Mouse (Mus musculus) CH12.LX (cell line): ENCODE data around the gene 1700037C18Rik.

ENCODE experiments used
- CHD2 ChIP-seq: IDR thresholded peaks from 2 replicates; pipeline ENCODE4 v1.6.1; 2011; ENCODE audit warnings: low read length, improper control_type of control experiment
- CTCF ChIP-seq, 2 experiments: IDR thresholded peaks in 1 of 2; conservative IDR thresholded peaks in 1 of 2; 2 replicates each; pipeline ENCODE4 v1.5.1; 2011 to 2012; ENCODE audit warnings: low read depth in 2 of 2, low read length in 2 of 2, improper control_type of control experiment in 1 of 2, inconsistent platforms in 1 of 2, mild to moderate bottlenecking in 1 of 2, moderate library complexity in 1 of 2
- ELF1 ChIP-seq: IDR thresholded peaks from 2 replicates; pipeline ENCODE4 v1.6.1; 2014; ENCODE audit warnings: low read depth, mild to moderate bottlenecking, inconsistent platforms, low read length, improper control_type of control experiment
- EP300 ChIP-seq: IDR thresholded peaks from 2 replicates; pipeline ENCODE4 v1.6.1; 2011; ENCODE audit warnings: low read length, improper control_type of control experiment
- MAFK ChIP-seq: IDR thresholded peaks from 2 replicates; pipeline ENCODE4 v1.6.1; 2011; ENCODE audit warnings: low read length, improper control_type of control experiment; ENCODE audit not compliant: insufficient replicate concordance
- MAZ ChIP-seq: IDR thresholded peaks from 2 replicates; pipeline ENCODE4 v1.6.1; 2012; ENCODE audit warnings: low read depth, mild to moderate bottlenecking, inconsistent platforms, low read length, improper control_type of control experiment, moderate library complexity
- MYC ChIP-seq: IDR thresholded peaks from 2 replicates; pipeline ENCODE4 v1.6.1; 2011; ENCODE audit warnings: low read depth, mild to moderate bottlenecking, improper control_type of control experiment, low read length
- SIN3A ChIP-seq: IDR thresholded peaks from 2 replicates; pipeline ENCODE4 v1.6.1; 2012; ENCODE audit warnings: low read length, improper control_type of control experiment, inconsistent platforms
- ZNF384 ChIP-seq: IDR thresholded peaks from 2 replicates; pipeline ENCODE4 v1.6.1; 2012; ENCODE audit warnings: low read depth, low read length, improper control_type of control experiment, inconsistent platforms

GRCm38 (mm10) chr16:3920756-3921155, 12.3 kb upstream of the 1700037C18Rik start:
- TF ChIP-seq MYC = no peak
- no peak for TF ChIP-seq CTCF (conservative IDR thresholded peaks at IDR 0.05 in 1 of 2, IDR thresholded peaks at IDR 0.05 in 1 of 2; ENCODE audit: low read depth in 2 of 2, low read length in 2 of 2)
- no peak for TF ChIP-seq SIN3A
- no peak for TF ChIP-seq EP300
- TF ChIP-seq ELF1 = no peak
- TF ChIP-seq CHD2 = no peak
- TF ChIP-seq MAZ = no peak
- TF ChIP-seq MAFK = no peak
- no peak for TF ChIP-seq ZNF384
